Mouse (Mus musculus): ENCODE results near the gene Gjd2. TPM values are rescaled to one million over a fixed set of nuclear protein-coding genes. Genes with fewer than 3 reads are reported as not detected.

Gjd2 gene
- not detected for total RNA-seq (2021)
- 0.06 TPM in 1 of 2 replicates, not detected in the other for polyA plus RNA-seq (2012; rRNA removed)
- long read RNA-seq = 0 reads

GRCm38 (mm10) chr2:114013295-114013771 is at the start of gene Gjd2:
Gjd2 (minus strand) TSS chr2:114013619.
- H3K27me3 ChIP-seq (ENCODE audit: control insufficient read depth, insufficient read depth, low read length) = peaks cover 6% of the 10 kb centered on the region
- intact Hi-C loops (cut with DNase I) = no loop called here
- H3K27ac ChIP-seq = no peak within 1 kb of the TSS
- no peaks in the 10 kb centered on the region for H3K79me2 ChIP-seq (replicated peaks; ENCODE audit: control insufficient read depth, insufficient read depth, low read length)
- WGBS = 1% methylated on average over 60 of the region's 60 CpGs
- H3K4me1 ChIP-seq (ENCODE audit: control insufficient read depth, insufficient read depth, low read length) = no peaks in the 10 kb centered on the region
- no peak within 1 kb of the TSS for H3K9ac ChIP-seq (ENCODE audit: low read depth, low read length)
- H3K4me3 ChIP-seq = peak within 1 kb of the TSS; percentile 9; the same call in 1 of the 2 replicates
- no peaks in the 10 kb centered on the region for H3K36me3 ChIP-seq (ENCODE audit: control insufficient read depth, insufficient read depth, low read length)
- DNase-seq = no peak
- no peak for TF ChIP-seq EP300 (IDR thresholded peaks at IDR 0.05; ENCODE audit: insufficient read depth, low read depth, low read length)
- no peak for TF ChIP-seq POLR2A (IDR thresholded peaks at IDR 0.05; ENCODE audit: insufficient read depth, low read depth, low read length)

- Histone ChIP-seq H3K27ac (no peak overlapping the region; the same call in 1 of the 2 replicates), H3K9ac (ENCODE audit: low read depth, low read length) (no peak overlapping the region), H3K36me3 (ENCODE audit: control insufficient read depth, insufficient read depth, low read length) (peaks cover 31% of the 10 kb centered on the region), H3K4me3 (no peak overlapping the region), H3K4me1 (ENCODE audit: control insufficient read depth, insufficient read depth, low read length) (peaks cover 1% of the 10 kb centered on the region; the same call in 1 of the 2 replicates), H3K79me2 (replicated peaks; ENCODE audit: control insufficient read depth, insufficient read depth, low read length) (no peaks in the 10 kb centered on the region), H3K27me3 (ENCODE audit: control insufficient read depth, insufficient read depth, low read length) (no peaks in the 10 kb centered on the region)
- TF ChIP-seq POLR2A (IDR thresholded peaks at IDR 0.05; ENCODE audit: insufficient read depth, low read depth, low read length) = no peak
- TF ChIP-seq CTCF (IDR thresholded peaks at IDR 0.05) = no peak
- DNase-seq = no peak
- intact Hi-C loops (cut with DNase I) = no loop called here
- WGBS = 43% methylated on average over 6 of the region's 6 CpGs
Observed at GRCm38 (mm10) chr2:114060071-114060591, 46.7 kb upstream of the Gjd2 start.

- Histone ChIP-seq H3K4me1 (ENCODE audit: control insufficient read depth, insufficient read depth, low read length) (peaks cover 1% of the 10 kb centered on the region; the same call in 1 of the 2 replicates), H3K36me3 (ENCODE audit: control insufficient read depth, insufficient read depth, low read length) (peaks cover 31% of the 10 kb centered on the region), H3K9ac (ENCODE audit: low read depth, low read length) (no peak overlapping the region), H3K79me2 (replicated peaks; ENCODE audit: control insufficient read depth, insufficient read depth, low read length) (no peaks in the 10 kb centered on the region), H3K27ac (peak overlapping the region; percentile 28; the same call in 1 of the 2 replicates), H3K4me3 (no peak overlapping the region), H3K27me3 (ENCODE audit: control insufficient read depth, insufficient read depth, low read length) (no peaks in the 10 kb centered on the region)
- 16% methylated on average over 1 of the region's 1 CpGs for WGBS
- intact Hi-C loops (cut with DNase I) = loop anchor here (5.0 kb wide), 1 partner anchor 192 kb away; no protein-coding TSS in a partner anchor
- TF ChIP-seq CTCF (IDR thresholded peaks at IDR 0.05) = no peak
- TF ChIP-seq EP300 (IDR thresholded peaks at IDR 0.05; ENCODE audit: insufficient read depth, low read depth, low read length) = no peak
- TF ChIP-seq POLR2A (IDR thresholded peaks at IDR 0.05; ENCODE audit: insufficient read depth, low read depth, low read length) = no peak
- DNase-seq = no peak
Observed at GRCm38 (mm10) chr2:114059608-114060007, 46.2 kb upstream of the Gjd2 start.

GRCm38 (mm10) chr2:114058226-114058796 is 44.9 kb upstream of the Gjd2 start:
- H3K9ac ChIP-seq (ENCODE audit: low read depth, low read length) = peak overlapping the region; percentile 45; the same call in 1 of the 2 replicates
- WGBS = 59% methylated on average over 10 of the region's 10 CpGs
- peak overlapping the region; percentile 80 for H3K27ac ChIP-seq
- no peaks in the 10 kb centered on the region; the same call in 1 of the 2 replicates for H3K4me1 ChIP-seq (ENCODE audit: control insufficient read depth, insufficient read depth, low read length)
- intact Hi-C loops (cut with DNase I) = loop anchor here (5.0 kb wide), 1 partner anchor 191 kb away; no protein-coding TSS in a partner anchor
- no peaks in the 10 kb centered on the region for H3K79me2 ChIP-seq (replicated peaks; ENCODE audit: control insufficient read depth, insufficient read depth, low read length)
- peak overlapping the region; percentile 7; the same call in 1 of the 2 replicates for H3K4me3 ChIP-seq
- DNase-seq = peak in 1 of 2 experiments; percentile 55
- peaks cover 27% of the 10 kb centered on the region for H3K36me3 ChIP-seq (ENCODE audit: control insufficient read depth, insufficient read depth, low read length)
- H3K27me3 ChIP-seq (ENCODE audit: control insufficient read depth, insufficient read depth, low read length) = no peaks in the 10 kb centered on the region
- no peak for TF ChIP-seq POLR2A (IDR thresholded peaks at IDR 0.05; ENCODE audit: insufficient read depth, low read depth, low read length)
- TF ChIP-seq CTCF (IDR thresholded peaks at IDR 0.05) = no peak
- no peak for TF ChIP-seq EP300 (IDR thresholded peaks at IDR 0.05; ENCODE audit: insufficient read depth, low read depth, low read length)

GRCm38 (mm10) chr2:114057303-114057853 is 44.0 kb upstream of the Gjd2 start:
- Histone ChIP-seq H3K4me1 (ENCODE audit: control insufficient read depth, insufficient read depth, low read length) (no peaks in the 10 kb centered on the region; the same call in 1 of the 2 replicates), H3K27me3 (ENCODE audit: control insufficient read depth, insufficient read depth, low read length) (no peaks in the 10 kb centered on the region), H3K79me2 (replicated peaks; ENCODE audit: control insufficient read depth, insufficient read depth, low read length) (no peaks in the 10 kb centered on the region), H3K36me3 (ENCODE audit: control insufficient read depth, insufficient read depth, low read length) (peaks cover 24% of the 10 kb centered on the region), H3K9ac (ENCODE audit: low read depth, low read length) (peak overlapping the region; percentile 55), H3K4me3 (no peak overlapping the region; the same call in 1 of the 2 replicates), H3K27ac (peak overlapping the region; percentile 80)
- 13% methylated on average over 10 of the region's 10 CpGs for WGBS
- DNase-seq = peak; percentile 83 to 90
- intact Hi-C loops (cut with DNase I) = loop anchor here (2.0 to 5.0 kb wide), 2 partner anchors 73 to 190 kb away; no protein-coding TSS in a partner anchor
- TF ChIP-seq POLR2A (IDR thresholded peaks at IDR 0.05; ENCODE audit: insufficient read depth, low read depth, low read length) (no peak), CTCF (IDR thresholded peaks at IDR 0.05) (no peak), EP300 (IDR thresholded peaks at IDR 0.05; ENCODE audit: insufficient read depth, low read depth, low read length) (peak; percentile 54; the same call in 1 of the 2 replicates)
